Mouse (Mus musculus): ENCODE results near the gene Sdc3.

Sdc3 gene

DNA sequence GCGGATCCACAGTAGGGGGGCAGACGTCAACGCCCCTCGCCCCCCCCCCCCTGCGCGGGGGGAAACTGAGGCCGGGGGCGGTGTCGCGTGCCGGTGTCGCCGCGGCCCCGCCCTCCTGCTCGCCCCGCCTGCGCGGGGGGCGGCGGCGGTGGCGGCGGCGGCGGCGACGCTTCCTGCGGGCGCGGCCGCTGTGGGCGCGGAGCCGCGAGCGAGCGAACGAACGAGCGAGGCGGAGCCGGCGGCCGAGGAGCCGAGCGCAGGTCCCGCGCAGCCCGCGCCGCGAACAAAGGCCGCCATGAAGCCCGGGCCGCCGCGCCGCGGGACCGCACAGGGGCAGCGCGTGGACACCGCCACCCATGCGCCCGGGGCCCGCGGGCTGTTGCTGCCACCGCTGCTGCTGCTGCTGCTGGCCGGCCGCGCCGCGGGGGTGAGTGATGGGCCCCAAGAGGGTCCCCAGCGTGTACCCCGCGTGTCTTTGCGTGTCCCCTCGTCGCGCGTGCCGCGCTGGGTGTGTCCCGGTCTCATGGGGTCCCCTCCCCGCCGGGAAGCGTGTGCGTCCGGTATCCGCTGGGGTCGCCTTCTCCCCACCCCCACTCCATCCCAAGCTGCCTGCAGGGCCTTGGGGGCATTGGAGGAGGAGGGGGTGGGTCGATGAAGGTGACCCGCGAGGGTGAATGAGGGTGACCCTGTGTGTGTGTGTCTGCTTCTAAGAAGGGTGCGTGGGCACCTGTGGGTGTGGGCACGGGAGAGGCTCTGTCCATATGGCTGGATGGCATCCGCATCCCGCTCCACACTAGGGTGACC is at the start of gene Sdc3:
Sdc3 (plus strand) TSS at position 162 of the 804 bp plus-strand sequence.
- peak; percentile 51 to 72 for DNase-seq

DNA sequence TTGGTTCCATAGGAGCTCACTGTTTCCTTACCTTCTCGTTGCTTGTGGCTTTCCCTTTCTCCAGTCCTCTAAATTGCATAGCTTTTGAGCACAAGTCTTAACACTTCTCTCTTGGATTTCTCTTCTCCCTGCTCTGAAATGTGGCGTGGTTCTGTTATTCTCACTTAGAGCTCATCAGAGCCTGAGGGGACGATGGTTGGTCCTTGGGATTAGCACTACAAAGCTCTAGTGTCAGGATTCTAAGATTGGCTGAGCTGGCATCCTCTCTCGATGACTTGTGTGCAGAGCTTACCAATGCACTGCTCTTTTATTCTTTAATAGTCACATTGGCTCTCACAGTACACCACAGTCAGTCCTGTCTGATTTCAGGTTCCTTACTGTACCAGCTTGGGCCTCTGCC is 48.3 kb upstream of the Sdc3 start:
- no peak for DNase-seq

DNA sequence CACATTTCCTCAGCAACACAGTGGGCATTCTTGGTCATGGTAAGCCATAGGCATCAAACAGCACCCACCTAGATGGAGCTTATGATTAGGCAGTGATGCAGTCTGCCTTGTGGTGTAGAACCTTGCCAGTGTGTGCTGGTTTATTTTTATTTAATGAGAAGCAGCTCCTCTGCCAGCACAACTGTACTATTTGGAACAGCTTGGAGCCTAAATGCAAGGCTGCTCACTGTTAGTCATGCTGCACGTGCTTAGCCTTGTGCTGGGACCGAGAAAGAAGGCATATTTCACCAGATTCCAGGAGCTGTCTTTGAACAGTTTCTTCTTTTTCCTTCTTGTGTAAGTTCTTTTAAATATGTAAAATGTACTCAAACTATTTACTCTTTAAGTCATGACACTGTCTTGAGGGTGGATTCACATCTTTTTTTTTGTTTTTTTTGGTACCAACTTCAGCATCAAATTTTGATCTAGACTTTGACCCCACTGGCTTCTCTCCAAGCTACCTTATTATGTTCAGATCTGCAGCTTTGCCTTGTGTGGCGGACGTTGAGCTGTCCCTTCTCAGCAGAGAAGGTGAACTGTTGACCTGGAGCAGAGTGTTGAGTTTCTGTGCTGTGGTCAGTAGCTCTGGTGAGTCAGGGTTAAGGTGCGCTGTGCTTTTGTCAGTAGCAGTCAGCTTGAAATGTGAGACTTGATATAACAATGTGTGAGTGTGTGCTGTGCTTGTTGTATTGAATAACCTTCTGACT is 46.6 kb upstream of the Sdc3 start:
- peak in 1 of 2 experiments; percentile 31 for DNase-seq

DNA sequence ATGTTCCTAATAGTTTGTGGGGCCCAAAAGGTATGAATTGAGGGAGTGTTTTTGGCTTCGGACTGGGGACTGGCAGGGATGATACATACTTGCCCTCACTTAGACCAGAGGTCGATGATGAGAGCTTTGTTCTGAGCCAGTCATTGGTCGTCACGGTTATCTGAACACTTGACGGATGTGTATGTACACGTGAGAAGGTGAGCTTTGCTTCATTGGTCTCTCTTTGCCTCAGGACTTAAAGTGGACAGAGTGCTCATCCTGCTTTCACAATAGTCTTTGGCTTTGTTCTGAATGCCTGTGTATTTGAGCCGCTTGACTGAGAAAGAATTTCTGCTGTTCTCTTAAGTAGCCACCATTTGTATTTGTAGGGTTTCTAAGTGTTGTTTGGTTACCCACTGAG is 42.8 kb upstream of the Sdc3 start:
- no peak for DNase-seq

DNA sequence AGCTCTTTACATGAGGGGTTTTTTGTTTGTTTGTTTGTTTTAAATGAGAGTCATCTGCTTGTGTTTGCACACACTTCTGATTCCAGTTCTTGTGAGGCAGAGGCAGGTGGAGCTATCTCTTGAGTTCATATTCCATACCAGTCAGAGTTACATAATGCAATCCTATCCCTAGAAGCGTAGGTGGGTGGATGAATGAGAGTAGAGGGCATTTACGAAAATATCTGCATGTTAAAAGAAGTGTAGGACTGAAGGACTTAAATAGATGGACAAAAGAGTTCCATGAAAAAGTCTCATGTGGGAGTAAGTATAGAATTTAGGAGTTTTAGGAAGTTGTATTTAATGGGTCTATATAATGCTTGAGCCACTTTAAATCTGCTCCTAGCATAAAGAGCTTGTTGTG is 40.4 kb upstream of the Sdc3 start:
- no peak for DNase-seq

DNA sequence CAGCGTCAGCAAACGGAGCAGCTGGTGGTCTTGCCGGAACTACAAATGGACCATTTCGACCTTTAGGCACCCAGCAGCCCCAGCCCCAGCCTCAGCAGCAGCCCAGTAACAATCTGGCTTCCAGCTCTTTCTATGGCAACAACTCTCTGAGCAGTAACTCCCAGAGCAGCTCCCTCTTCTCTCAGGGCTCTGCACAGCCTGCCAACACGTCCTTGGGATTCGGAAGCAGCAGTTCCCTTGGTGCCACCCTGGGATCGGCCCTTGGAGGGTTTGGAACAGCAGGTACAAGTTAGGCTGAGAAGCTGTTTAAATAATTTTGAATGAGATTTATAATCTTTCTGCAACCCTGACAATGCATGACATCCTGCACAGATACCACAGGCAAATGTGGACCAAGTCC is 39.7 kb upstream of the Sdc3 start:
- DNase-seq, result no peak

DNA sequence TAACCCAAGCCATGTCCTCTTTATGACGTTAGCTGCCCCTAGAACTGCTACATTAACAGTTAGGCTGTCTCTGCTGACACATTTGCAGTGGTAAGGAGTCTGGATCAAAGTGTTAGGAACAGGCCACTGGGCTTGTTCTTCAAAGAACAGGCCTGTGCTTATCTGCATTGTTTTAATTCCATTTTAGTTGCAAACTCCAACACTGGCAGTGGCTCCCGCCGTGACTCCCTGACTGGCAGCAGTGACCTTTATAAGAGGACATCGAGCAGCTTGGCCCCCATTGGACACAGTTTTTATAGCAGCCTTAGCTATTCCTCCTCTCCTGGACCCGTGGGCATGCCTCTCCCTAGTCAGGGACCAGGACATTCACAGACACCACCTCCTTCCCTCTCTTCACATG is 38.6 kb upstream of the Sdc3 start:
- no peak for DNase-seq

DNA sequence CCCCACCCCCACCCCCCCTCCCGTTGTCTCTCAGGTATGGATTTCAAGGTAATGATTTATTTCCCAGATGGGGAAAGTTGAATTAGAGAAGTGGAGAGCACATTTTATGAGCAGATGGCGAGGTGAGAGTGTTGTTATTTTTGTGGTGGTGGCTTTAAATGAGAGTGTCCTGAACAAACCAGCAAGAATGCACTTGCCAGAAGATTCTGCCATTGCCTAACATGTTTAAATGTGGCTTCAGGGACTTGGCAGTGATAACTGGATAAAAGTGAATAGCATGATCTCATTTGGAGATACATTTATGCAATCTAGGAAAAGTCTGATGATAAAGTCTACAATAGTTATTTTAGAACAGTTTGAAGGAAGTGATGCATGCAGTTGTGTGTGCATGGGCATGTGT is 37.6 kb upstream of the Sdc3 start:
- DNase-seq, result no peak

DNA sequence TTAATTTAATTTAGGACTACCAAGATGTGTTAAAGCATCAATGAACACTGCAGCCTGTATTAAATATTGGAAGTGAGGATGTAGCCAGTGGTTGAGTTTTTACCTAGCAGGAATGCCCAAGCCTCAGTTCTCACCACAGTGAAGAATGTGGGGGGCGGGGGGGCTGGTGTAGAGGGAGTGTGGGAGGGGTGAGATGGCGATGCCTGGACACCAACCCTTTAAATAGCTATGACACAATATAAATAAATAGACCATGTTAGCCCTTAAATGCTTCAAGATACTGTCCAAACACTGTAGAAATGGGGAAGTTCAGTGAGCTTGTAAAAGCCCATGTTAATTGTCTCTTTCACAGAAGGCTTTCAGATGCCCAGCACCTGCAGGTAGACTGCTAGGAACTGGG is 32.5 kb upstream of the Sdc3 start:
- no peak for DNase-seq

DNA sequence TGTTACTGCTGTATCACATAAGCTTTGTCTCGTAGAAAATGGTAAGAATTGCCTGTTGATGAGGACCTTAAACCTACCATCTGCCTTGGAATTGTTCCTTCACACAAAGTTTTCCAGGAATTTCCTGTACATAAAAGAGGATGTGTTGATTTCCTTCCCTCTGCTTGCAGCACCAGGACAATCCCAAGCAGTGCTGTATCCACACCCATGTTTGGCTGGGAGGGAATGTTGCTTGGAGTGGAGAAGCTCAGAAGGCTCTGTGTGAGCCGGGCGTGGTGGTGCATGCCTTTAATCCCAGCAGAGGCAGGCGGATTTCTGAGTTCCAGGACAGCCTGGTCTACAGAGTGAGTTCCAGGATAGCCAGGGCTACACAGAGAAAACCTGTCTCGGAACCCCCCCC is 30.5 kb upstream of the Sdc3 start:
- no peak for DNase-seq

DNA sequence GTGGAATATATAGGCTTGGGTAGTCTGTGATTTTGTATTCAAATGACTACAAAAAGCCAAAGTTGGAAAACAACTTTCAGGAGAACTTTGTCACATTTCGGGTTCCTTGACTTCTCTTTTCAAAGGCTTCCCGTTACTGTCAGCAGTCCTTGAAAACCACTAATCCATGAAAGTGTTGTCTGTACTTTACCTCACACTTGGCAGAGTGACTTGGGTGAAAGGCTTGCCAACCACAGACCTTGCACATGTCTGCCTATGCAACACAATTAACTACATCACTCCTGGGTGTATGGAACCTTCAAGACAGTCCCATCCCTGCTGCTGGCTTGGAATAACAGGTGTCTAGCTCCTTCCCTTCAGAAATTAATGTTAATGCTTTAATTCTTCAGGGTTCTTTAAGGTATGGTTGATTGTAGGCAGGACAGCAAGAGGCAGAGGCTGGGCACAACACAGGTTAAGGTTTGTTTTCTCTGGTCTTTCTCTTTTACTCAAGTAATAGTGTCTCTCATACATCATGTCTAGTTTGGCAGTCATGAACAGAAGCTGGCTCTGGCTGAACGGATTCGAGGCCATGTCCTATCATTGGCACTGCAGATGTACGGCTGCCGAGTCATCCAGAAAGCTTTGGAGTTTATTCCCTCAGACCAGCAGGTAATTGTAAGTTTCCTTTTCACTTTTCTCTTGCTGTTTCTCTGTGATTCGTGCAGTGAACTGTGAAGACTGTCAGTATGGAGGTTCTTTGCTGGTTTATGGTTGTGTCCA is 26.8 kb upstream of the Sdc3 start:
- DNase-seq, result no peak

DNA sequence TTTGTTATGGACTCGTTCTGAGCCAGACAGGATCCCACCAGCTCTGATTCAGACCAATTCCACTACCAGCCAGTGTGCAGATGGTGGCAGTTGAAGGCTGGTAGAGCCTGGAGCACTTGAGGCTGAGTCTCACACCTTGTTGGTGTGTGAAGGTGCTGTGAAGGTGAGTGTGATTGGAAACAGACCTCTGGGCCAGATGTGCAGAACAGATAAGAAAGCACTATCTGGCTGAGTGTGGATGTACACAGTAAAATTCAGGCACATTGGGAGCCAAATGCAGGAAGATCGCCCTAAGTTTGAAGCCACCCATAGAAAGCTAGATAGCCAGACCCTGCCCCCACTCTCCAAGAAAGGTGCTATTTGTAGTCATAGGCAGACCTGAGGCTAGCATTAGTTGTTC is 25.9 kb upstream of the Sdc3 start:
- no peak for DNase-seq

DNA sequence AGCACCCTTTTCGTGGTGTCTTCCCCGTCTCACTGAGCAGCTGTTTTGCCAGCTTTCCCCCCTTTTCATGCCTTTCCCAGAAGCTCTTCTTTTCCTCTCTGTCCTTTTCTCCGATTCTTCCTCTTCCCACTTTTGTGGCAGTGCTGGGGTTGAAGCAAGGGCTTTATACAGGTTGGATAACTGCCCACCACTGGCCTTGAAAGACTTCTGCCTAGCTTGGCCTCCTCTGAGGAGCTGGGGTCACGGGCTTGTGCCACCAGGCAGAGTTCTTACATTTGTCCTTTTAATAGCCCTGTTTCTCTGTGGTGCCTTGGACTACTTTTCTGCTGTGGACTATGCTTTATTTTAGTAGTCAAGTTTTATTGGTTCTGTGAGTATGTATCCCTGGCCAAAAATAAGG is 25.4 kb upstream of the Sdc3 start:
- no peak for DNase-seq

DNA sequence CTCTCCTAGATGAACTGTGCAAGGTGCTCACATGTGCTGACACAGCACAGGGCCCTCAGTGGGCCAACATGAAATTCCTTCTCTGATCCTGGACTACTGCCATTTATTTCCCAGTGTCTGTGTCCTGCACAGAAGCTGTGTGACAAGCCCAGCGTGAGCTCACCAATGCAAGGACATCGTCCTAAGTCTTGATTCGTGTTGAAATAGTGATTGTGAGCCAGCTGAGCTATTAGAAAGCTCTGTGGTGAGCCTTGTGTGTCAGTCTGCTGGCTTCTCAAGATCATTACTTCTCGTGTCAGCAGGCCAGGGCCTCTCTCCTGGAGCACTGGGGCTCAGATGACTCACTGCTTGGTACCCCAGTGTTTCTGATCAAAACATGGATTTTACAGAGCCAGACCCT is 18.4 kb upstream of the Sdc3 start:
- no peak for DNase-seq

DNA sequence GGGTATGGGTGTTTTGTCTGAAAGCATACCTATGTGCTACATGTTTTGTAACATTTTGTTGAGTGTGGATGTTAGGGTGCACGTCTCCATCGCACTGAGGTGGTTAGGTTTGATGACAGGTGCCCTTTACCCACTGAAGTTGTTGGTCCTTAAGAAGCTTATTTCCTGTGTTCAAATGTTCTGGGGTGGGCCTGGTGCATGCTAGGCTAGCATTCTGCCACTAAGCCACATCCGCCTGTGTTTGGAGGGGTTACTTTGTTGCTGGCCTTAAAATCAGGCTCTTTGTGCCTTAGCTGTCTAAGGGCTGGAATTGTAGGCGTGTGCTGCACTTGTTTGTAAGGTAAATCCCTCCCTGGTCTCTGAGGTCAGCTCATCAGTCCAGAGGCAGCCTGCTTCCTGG is 17.5 kb upstream of the Sdc3 start:
- no peak for DNase-seq

DNA sequence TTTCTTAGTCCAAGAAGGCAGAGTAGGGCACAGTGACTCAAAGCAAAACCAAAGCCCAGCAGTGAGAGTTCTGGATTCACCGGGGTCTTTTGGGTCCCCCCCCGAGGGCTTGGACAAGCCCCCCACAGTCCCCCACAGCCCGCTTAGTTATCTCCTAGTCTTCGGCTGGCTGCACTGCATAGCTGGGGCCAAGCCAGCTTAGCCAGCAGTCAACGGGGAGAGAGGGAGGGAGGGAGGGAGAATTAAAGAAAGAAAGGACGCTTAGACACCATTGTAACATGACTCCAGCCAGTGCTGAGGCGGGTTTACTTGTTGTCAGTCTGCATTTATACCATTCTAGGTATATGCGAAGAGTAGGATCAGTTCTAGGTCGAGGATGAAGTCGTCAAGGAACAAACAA is 14.7 kb upstream of the Sdc3 start:
- DNase-seq, result no peak

DNA sequence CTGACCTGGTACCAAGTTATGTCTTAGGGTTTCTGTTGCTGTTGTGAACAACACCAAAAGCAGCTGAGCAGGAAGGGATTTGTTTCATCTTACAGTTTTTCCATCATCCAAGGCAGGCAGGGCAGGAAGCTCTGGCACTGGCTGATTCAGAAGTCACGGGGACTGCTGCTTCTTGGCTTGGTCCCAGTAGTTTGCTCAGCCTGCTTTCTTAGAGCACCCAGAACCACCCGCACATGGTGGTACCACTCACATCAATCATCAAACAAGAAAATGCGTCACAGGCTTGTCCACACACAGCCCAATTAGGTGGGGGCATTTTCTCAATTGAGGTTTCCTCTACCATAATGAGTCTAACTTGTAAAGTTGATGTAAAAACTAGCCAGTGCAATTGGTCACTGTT is 13.3 kb upstream of the Sdc3 start:
- DNase-seq, result no peak

DNA sequence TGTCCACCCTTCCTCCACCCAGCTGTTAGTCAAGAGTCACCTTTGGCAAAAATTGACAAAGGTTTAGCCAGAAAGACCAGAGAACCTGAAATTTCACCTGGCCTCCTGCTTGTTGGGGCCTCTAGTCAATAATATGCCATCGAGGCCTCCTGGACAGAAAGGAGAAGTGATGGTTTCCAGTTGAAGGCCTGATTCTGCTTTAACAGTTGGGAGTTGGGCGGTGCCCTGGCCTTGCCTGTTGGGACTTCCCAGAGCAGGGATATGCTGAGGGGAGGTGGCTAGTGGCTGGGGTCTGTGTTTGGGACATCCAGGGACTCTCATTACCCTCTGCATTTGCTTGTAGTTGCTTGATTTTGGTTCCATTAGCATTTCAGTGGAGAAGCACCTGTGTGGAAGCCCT is 9.8 kb upstream of the Sdc3 start:
- no peak for DNase-seq

DNA sequence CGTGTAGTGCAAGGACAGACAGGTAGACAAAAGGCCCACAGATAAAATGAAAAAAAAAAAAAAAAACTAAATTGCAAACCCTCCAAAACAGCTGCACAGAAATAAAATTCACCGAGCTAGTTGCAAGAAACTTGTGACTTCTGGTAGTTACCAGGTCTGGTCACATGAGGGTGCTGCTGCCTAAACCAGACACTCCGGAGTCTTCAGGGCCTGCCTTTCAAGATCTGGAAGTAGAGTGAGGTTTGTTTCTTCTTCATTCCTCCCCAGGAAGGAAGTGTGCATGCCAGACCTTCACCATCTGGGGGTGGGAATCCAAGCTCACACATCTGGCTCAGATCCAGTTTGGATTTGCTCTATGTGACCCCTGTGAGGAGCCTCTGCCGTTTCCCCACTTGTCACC is 7.6 kb upstream of the Sdc3 start:
- DNase-seq, result peak; percentile 49 to 63

DNA sequence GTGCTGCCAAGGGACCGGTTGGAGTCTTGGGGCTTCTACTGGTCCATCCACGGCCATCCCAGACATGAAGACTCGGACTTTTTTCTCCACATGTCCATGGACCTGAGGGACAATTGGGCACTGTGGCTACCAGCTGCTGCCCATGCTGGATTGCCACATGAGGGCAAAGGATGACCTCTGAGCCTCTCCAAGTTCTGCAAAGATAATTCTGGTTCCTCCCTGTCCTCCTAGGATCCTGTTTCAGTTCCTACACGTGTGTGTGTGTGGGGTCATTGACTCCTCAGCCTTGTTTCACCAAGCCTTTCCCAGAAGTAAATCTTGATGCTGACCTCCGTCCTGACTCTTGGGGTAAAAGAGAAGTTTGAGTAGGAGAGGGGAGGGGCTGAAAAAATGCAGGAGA is 4.8 kb upstream of the Sdc3 start:
- no peak for DNase-seq

DNA sequence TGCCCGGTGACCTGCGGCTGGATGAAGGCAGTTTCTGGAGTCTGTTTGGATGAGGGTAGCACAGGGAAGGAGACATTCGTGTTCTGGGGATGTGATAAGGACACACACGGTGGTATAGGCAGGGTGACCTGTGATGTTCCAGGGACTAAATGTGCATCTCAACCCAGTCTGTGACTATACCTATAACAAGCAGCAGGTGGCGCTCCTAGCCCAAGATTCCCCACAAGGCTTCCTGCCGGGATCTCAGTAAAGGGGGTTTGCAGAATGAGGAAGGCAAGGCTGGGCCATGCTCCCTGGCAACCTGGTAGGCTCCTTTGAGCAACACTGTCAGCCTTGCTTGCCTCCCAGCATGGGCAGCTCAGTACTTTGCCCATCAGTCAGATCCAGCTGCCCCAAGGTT is 2.2 kb upstream of the Sdc3 start:
- DNase-seq, result peak; percentile 81 to 91

DNA sequence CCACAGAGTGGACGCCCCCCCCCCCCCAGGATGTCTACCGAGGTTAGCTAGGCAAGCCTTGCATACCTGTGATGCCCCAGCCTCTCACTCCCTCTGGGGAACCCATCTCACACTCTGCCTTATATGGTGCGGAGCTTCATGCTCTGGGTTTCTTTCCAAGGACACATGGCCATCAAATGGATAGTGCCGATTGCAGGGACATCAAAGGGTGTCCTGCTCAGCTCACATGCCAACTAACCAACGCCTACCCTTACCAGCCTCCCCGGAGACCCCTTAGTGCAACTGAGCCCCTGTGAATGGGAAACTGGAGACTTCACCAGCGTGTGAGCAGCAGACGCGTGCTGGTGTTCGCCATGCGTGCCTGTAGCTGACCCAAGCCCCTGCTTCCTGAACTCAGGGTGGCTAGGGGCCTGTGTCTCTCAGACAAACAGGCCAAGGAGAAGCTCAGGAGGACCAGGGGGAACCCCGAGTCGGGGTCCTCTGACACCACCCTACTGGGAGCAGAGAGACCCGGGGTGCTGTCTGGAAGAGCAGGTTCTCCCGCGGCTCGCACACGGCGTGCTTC is 444 bp upstream of the Sdc3 start:
- no peak for DNase-seq

DNA sequence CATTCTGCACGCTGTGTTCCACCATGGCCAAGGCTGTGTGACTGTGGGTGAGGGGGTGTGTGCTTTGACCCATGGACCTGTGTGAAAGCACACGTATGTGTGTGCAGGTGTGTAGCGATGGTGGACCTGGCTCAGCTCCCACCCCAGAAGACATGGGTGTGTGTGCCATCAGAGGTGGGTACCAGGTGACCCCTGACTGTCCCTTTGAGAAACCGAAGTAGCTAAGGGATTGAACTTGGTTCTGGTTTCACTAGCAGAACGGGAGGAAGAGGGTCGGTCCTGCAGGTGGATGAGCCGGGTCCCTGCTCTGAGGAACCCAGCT is 804 bp downstream of the Sdc3 start:
- no peak for DNase-seq

DNA sequence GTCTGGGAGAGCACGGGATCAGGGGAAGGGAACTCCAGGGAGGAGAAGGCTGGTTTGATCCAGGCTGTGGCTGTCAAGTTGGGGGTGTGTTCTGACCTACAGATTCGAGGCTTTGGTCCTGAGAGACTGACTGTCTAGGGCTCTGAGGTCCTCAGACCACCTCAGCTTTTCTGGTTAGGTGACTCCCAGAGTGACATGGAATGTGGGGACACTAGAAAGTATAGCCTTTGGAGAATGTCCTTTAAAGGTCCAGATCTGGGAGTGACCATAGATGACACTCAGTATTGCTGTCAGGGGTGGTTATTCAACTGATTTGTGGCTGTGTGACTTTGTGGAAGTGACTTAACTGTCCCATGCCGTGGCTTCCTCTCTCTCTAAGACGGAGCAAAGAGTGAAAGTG is 2.4 kb downstream of the Sdc3 start:
- DNase-seq, result no peak

Measured in cerebellum, adult 18-20 months (tissue).